Mouse (Mus musculus): ENCODE results near the gene Ecel1.

DNA sequence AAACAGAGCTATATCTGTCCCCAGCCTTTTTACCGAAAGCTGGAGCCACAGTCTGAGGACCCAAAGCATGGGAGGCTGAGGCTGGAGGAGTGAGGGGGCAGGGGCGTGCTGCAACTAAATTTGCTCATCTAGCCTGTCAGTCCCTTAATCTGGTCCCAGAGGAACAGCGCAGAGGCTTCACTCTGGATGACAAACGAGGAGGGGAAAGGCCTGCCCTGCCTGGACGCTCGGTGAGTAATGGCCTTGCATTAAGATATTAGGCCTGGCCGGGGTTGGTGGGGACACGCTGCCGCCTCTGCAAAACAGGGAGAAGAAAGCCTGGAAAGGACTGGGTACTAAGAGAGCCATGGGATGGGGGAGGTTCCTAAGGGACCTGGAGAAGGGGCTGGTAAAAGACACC is 16.0 kb upstream of the Ecel1 start:
- TF ChIP-seq CTCF (IDR thresholded peaks at IDR 0.05; ENCODE audit: extremely low read depth, insufficient read depth, low read length) (no peak), POLR2A (IDR thresholded peaks at IDR 0.05; ENCODE audit: extremely low read depth, insufficient read depth, low read length) (no peak)

Measured in cortical plate, adult 2 months (tissue).